Mouse (Mus musculus) kidney, postnatal 36 days (tissue): ENCODE results near the gene Icmt.
A peak's percentile ranks its signal among the peaks of the same experiment; 100 is the strongest.

Experiments
- DNase-seq, 2 experiments: peaks; one replicate each; pipeline ENCODE4 v3.0.0; 2021 to 2022; ENCODE audit warnings: mixed read lengths in 2 of 2

The Icmt gene

DNA sequence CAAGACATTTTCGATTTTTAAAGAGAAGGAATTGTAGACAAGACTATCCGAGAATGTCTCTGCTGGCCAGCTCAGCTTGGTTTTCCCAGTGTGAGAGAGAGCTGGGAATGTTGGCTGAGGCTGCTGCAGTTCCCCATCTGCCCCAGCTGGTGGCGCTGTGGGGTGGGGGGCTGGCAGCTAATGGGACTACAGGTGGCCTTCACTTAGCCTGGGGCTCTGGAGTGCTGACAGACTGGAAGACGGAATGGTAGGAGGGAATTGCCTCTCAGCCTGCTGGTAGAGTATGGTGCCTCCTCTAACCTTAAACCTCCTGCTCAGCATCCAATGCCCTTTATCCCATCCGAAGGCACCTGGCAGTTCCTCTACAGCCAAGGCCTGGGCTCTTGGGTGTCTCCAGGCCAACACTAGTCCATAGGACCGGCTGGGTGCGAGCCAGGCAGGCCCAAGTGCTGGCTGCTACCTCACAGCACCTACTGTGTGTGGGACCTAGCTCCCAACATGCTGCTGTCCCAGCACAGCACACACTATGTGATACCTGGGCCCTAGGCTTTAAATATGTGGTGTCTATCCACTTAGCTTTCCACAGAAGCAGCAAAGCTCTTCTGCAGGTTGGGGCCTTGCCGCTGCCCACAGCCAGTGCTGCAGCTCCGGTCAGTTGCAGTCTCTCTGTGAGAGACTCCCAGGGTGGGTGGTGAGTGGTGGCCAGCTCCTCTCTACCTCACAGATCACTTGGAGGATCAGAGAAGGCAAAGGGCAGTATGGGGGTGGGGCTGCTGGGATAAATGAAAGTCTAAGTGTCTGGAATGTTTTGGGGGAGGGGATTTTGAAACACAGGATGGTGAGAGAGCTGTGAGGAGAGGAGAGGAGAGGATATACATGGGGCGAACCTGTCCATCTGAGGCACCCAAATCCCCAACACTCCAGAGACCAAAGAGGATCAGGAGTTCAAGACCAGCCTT lies 20.4 kb upstream of the Icmt start:
- peak in 1 of 2 experiments; percentile 41 for DNase-seq

GRCm38 (mm10) chr4:152277916-152278315 lies 19.1 kb upstream of the Icmt start:
- DNase-seq: no peak

- no peak for DNase-seq
Measured at GRCm38 (mm10) chr4:152278986-152279385, 18.0 kb upstream of the Icmt start.

- no peak for DNase-seq
Measured at GRCm38 (mm10) chr4:152281601-152282000, 15.4 kb upstream of the Icmt start.

DNA sequence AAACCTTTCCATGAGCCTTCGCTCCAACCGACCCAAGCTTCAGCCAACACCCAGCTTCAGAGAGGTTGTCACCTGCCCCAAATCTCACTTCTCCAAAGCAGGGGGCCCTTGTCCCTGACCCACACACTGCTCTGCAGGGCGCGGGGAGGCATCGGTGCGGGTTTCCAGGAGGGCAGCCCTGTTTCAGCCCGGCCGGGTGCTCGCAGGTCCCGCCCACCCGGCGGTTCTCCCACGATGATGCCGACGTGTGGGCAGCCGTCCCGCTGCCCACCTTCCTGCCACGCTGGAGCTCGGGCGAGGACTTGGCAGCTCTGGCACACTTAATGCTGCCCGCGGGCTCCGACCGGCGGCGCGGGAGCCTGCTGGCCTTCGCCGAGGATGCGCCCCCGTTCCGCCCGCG lies 14.3 kb upstream of the Icmt start:
- DNase-seq: no peak

DNA sequence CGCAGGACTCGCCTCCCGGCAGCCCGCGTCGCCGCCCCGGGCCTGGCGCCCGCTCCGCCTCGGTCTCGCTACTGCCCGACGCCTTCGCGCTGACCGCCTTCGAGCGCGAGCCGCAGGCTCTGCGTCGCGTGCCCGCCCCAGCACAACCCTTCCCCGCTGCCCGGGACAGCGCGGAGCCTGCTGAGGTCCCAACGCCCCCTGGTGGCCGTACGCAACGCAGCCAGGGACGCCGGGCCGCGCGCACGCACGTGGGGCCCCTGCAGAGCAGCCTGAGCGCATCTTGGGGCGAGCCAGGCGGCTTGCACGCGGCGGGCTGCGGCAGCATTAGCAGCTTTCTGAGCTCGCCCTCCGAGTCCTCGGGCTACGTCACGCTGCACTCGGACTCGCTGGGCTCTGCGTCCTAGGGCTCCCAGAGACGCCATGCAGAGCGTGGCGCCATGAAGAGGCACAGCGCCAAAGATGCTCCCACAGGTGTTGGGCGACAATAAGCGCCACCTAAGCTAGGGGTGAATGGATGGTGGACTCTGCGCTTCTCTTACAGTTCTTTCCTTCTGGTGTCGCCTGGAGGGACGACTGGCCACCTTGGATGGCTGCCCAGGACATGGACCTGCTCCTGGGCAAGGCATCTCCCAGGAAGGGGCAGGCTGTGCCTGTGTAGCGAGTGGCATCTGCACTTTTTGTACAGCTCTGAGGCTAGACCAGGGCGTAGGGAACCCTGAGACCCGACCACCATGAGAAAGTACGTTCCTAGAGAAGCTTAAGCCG lies 13.7 kb upstream of the Icmt start:
- DNase-seq: peak; percentile 80 to 92

DNA sequence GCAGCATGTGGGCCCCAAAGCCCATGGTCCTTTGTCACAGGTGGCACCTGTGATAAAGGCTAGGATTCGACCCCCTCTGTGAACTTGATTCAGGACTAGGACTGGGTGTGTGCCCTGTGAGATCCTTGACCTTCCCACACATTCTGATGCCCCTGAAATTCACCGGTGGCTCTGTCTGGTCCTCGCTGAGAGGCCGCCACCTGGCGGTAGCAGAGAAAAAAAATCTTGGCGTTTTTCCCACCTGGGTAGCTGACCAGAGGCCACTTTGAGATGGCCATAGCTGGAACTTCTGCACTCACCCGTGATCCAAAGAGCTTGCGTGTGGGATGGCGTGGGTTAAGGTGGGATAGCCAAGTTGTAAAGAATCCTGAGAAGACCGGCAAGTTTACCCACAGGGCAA lies 11.5 kb upstream of the Icmt start:
- DNase-seq: peak; percentile 71 to 82

DNA sequence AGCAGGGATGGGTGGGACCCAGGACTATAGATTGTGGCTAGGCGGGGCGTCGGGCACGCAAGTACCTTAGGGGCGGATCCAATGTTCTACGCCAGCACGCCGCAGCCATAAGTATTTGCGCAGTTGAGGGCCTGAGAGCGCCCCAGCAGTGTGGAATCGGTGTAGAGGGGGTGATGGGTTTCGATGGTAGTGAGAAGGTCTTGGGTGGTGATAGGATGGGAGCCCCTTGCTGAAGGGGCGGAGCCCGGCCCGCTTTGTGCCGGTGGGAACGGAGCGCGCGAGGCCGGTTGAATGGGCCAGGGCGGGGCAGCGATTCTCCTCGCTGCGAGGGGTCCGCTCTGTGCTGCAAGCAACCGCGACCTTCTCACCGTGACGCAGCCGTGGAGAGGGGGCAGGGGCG lies 10.8 kb upstream of the Icmt start:
- no peak for DNase-seq

DNA sequence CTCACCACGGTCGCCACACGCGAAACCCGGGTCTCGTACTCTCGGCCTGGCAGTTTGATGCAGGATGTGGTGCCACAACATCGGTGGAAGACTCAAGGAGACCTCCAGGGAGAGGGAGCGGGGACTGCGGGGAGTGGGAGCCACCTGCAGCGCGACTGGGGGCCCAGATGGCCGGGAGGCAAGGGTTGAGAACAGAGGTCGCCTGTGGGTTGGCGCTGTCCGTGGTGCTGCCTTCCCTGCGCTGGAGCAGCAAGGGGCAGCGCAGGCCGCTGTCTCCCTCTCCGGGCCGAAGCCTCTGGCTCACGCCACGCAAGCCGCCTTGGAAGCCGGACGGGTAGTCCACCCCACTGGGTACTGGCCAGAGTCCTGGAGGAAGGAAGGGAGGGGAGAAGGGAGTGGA lies 10.1 kb upstream of the Icmt start:
- DNase-seq: peak; percentile 78 to 93

- DNase-seq: no peak
Measured at GRCm38 (mm10) chr4:152287317-152288120, 9.5 kb upstream of the Icmt start.

DNA sequence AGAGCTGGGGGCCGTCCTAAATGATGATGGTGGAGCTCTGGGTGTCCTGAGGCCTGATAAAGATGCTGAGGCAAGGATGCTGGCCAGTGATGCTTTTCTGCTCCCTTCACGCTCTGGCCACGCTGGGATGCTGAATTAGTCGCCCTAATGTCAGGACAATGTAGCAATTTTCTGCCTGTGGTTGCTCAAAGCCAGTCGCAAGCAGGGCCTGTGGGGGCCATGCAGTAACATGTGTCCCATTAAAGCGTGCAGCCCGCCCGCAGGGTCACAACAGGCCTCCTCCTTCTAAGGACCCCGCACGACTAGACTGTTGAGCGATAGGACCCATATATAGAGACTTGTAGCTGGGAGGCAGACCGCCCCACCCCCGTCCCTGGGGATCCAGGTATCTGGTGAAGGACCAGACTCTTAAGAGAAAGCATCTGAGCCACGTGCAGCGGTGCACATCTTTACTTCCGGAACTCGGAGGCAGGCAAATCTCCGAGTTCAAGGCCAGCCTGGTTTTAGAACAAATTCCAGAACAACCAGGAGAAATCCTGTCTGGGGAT lies 8.6 kb upstream of the Icmt start:
- no peak for DNase-seq

- DNase-seq: no peak
Measured at GRCm38 (mm10) chr4:152290385-152290784, 6.6 kb upstream of the Icmt start.

DNA sequence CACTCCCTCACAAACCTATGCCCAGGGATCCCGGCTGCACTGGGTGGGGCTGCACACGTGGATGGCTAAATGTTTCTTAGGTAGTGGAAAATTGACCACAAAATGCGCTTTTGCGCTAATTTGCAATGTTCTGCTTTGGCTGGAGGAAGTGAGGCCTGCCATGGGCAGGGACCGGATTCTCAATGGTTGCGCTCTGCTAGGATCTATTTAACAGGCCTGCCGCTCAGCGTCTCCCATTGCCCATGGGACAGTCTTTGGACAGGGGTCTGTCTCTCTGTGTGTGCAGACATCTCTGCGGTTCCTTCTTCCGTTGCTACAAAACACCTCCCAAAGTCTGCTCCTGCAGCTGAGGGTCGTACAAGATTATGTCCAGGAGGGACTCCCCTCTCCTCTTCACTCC lies 6.0 kb upstream of the Icmt start:
- no peak for DNase-seq

DNA sequence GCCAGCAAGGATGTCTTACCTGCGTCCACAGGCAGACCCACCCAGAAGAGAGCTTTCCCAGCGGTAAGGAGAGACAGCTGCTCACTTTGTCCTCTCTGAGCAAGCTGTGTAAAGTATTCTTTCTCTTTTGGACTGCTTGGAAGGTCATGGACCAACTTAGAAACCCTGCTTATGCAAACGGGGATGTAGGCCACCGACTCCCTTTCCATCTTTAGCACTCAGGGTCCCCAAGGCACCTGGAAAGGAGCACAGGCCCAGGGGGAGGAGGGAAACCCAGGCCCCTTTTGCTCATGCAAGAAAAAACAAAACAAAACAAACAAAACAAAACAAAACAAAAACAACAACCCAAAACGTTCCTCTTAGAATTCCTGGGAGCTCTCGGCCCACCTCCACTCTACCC lies 5.5 kb upstream of the Icmt start, which contains the start of gene Hes3:
Gene Hes3 (minus strand): TSS at position 101 of the 400 bp plus-strand sequence.
- no peak for DNase-seq

- no peak for DNase-seq
Measured at GRCm38 (mm10) chr4:152292102-152292765, 4.8 kb upstream of the Icmt start.

DNA sequence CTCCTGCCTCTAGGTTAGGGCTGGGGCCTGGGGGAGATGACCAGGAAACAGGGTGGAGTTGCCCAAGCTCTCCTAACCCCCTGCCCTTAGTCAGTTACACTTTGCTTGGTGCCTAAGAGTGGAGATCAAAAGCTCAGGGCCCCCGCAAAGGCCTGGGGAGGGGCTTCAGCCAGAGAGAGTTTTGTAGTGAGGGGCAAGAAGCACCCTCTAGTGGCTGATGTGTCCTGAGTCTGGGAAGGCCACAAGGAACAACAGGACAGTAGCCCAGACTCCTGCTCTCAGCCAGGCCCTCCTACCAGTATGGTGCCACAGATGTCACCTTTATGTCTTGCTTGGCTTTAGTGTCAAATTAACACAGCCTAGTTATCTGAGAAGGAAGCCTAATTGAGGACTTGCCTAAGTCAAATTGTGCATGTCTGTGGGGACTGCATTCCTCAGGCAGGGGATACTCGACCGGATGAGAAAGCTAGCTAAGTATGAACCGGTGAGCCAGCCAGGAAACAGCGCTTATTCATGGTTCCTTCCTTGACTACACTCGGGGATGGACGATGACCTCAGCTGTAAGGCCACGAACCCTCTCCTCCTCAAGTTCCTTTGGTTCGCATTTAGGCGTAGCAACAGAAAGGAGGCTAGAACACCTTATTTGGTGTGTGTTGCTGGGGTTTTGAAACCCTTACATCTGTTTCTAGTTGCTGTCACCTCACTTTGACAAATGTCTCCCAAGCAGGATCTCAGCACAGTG lies 2.7 kb upstream of the Icmt start:
- peak in 1 of 2 experiments; percentile 41 for DNase-seq

DNA sequence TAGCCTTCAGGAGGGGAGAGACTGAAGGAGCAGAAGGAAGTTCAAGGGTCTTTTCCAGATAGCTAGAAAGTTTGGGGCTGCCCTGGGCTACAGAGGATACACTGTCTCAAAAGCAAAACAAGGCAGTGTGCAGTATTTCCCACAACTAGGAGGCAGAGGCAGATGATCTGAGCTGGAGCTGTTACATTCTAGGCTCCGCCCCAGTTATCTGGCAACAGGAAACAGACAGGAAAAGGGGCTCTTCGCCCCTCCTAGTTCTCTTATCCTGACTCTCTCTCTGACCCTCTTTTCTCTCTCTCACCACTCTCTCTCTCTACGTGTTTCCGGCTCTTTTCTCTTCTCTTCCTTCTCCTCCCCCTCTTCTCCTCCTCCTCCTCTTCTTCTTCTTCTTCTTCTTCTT lies 1.1 kb upstream of the Icmt start:
- DNase-seq: no peak

GRCm38 (mm10) chr4:152296371-152296770 lies 656 bp upstream of the Icmt start:
- DNase-seq: no peak

GRCm38 (mm10) chr4:152298836-152299235 lies 1.8 kb downstream of the Icmt start:
- no peak for DNase-seq

- no peak for DNase-seq
Measured at GRCm38 (mm10) chr4:152300375-152300774, 3.3 kb downstream of the Icmt start.

- peak; percentile 75 to 77 for DNase-seq
Measured at GRCm38 (mm10) chr4:152302012-152302411, 5.0 kb downstream of the Icmt start.
